Mouse (Mus musculus) cerebellum, adult 2 months (tissue): ENCODE results near the gene Epha8.

Experiments used
- CTCF ChIP-seq: fragments of 200-500 bp; IDR thresholded peaks from 2 replicates; pipeline ENCODE4 v1.5.1; 2011; ENCODE audit warnings: low read depth, mild to moderate bottlenecking, control low read depth, low read length, moderate library complexity, borderline replicate concordance; ENCODE audit not compliant: insufficient read depth
- POLR2A ChIP-seq: fragments of 200-500 bp; IDR thresholded peaks from 2 replicates; pipeline ENCODE4 v1.6.1; 2011; ENCODE audit warnings: low read length, control low read depth, borderline replicate concordance; ENCODE audit not compliant: insufficient read depth

GRCm38 (mm10) chr4:136969503-136970276, 13.1 kb upstream of the Epha8 start:
- TF ChIP-seq CTCF (0 out of 2 replicates have a peak, but pooled peaks have one; percentile 4), POLR2A (no peak)
